Mouse (Mus musculus): ENCODE data around the gene Sptbn4. TPM values are rescaled to one million over a fixed set of nuclear protein-coding genes. Genes with fewer than 3 reads are reported as not detected.

Gene Sptbn4
- polyA plus RNA-seq, 1 experiment from 2014 or later, result 0.15 TPM

DNA sequence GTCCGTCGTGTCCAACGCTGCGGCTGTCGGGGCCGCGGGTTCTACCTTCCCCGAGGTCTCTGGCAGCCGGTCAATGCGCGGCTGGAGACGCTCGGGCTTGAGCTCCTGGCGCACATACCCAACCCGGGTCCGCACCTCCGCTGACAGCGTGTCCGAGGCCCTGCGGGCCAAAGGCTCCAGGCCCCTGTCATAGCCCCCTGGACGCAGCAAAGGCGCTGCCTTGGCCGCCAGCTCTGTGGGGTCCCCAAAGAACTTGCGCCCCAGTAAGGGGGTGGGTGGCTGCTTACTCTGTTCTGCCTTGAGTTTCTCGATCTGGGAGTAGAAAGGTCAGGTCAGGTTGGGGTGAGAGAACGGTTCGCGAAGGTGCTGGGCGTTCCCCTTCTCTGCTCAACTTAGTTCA is 83.1 kb downstream of the Sptbn4 start:
- Histone ChIP-seq H3K9me3 (ENCODE audit: control insufficient read depth, low read length) (no peaks in the 10 kb centered on the region), H3K4me1 (ENCODE audit: control insufficient read depth, insufficient read depth, low read length) (no peaks in the 10 kb centered on the region), H3K36me3 (ENCODE audit: control insufficient read depth, insufficient read depth, low read length) (no peaks in the 10 kb centered on the region), H3K9ac (ENCODE audit: low read length) (no peak overlapping the region), H3K4me2 (ENCODE audit: low read depth, severe bottlenecking) (no peak overlapping the region), H3K4me3 (ENCODE audit: low read depth, low read length) (no peak overlapping the region), H3K27me3 (ENCODE audit: control insufficient read depth, insufficient read depth, low read length) (peaks cover 67% of the 10 kb centered on the region), H3K27ac (replicated peaks; ENCODE audit: low read depth, low read length) (no peak overlapping the region)
- DNase-seq (ENCODE audit: low spot score) (no peak), ATAC-seq (ENCODE audit: insufficient number of reproducible peaks, low FRiP score, low TSS enrichment, low read depth) (no peak)
- 3% methylated on average over 29 of the region's 29 CpGs for WGBS

DNA sequence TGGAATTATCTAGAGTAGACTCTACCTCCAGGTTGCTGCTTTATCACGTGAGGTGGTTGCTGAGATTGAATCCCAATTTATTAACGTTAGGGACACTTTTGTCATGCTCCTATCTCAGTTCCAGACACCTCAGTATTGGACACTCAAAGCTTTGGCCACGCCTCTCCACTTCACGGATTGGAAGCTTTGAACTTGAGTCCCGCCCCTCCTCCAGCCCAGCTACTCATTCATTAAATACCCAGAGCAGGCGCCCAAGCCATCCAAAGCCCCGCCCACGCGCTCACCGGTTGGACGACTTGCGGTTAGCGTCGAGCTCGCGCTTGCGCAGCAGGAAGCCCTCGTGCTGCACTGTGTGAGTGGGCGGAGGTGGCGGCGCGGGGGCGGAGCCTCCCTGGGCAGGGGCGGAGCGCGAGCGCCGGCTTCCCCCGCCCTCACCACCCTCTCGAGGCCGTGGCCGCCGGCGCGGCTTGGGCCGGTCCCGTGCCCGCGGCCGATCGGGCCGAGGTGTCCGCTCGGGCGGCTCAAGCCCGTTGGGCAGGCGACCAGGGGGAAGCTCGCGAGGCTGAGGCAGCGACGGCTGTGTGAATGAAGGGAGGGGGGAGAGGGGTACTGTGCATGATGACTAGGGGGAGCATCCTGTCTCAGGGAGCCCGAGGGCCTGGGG is 86.1 kb downstream of the Sptbn4 start:
- DNase-seq (ENCODE audit: low spot score) (peak; percentile 99), ATAC-seq (ENCODE audit: insufficient number of reproducible peaks, low FRiP score, low TSS enrichment, low read depth) (peak; percentile 92)
- Histone ChIP-seq H3K27ac (replicated peaks; ENCODE audit: low read depth, low read length) (no peak overlapping the region), H3K4me3 (ENCODE audit: low read depth, low read length) (peak overlapping the region; percentile 41), H3K36me3 (ENCODE audit: control insufficient read depth, insufficient read depth, low read length) (no peaks in the 10 kb centered on the region), H3K4me1 (ENCODE audit: control insufficient read depth, insufficient read depth, low read length) (0 out of 2 replicates have a peak, but pooled peaks cover 2% of the 10 kb centered on the region), H3K27me3 (ENCODE audit: control insufficient read depth, insufficient read depth, low read length) (peaks cover 46% of the 10 kb centered on the region), H3K9me3 (ENCODE audit: control insufficient read depth, low read length) (no peaks in the 10 kb centered on the region), H3K4me2 (ENCODE audit: low read depth, severe bottlenecking) (peak overlapping the region; percentile 69), H3K9ac (ENCODE audit: low read length) (peak overlapping the region; percentile 55)
- WGBS, result under 1% methylated on average over 52 of the region's 52 CpGs

DNA sequence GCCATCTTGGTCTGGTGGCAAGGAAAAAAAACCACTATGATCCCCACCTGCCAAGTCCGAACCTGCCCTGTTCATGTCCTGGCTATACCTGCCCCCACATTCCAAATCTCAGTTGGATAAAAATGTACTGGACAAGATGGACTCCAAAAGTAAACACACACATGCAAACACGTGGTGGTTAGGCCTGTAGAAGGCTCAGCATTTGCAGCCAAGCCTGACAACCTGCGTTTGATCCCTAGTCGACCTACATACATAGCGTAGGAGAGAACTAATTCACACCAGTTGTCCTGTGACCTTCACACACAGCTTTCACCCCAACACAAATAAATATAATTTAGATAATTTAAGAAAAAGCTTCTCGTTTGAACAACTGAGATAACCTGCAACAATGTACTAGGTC is 86.7 kb downstream of the Sptbn4 start:
- 54% methylated on average over 6 of the region's 6 CpGs for WGBS
- DNase-seq (ENCODE audit: low spot score), result no peak
- Histone ChIP-seq H3K9me3 (ENCODE audit: control insufficient read depth, low read length) (no peaks in the 10 kb centered on the region), H3K9ac (ENCODE audit: low read length) (no peak overlapping the region), H3K27me3 (ENCODE audit: control insufficient read depth, insufficient read depth, low read length) (peaks cover 40% of the 10 kb centered on the region), H3K36me3 (ENCODE audit: control insufficient read depth, insufficient read depth, low read length) (no peaks in the 10 kb centered on the region), H3K27ac (replicated peaks; ENCODE audit: low read depth, low read length) (no peak overlapping the region), H3K4me2 (ENCODE audit: low read depth, severe bottlenecking) (peak overlapping the region; percentile 69; the same call in 1 of the 2 replicates), H3K4me3 (ENCODE audit: low read depth, low read length) (no peak overlapping the region), H3K4me1 (ENCODE audit: control insufficient read depth, insufficient read depth, low read length) (0 out of 2 replicates have a peak, but pooled peaks cover 5% of the 10 kb centered on the region)
- no peak for ATAC-seq (ENCODE audit: insufficient number of reproducible peaks, low FRiP score, low TSS enrichment, low read depth)

DNA sequence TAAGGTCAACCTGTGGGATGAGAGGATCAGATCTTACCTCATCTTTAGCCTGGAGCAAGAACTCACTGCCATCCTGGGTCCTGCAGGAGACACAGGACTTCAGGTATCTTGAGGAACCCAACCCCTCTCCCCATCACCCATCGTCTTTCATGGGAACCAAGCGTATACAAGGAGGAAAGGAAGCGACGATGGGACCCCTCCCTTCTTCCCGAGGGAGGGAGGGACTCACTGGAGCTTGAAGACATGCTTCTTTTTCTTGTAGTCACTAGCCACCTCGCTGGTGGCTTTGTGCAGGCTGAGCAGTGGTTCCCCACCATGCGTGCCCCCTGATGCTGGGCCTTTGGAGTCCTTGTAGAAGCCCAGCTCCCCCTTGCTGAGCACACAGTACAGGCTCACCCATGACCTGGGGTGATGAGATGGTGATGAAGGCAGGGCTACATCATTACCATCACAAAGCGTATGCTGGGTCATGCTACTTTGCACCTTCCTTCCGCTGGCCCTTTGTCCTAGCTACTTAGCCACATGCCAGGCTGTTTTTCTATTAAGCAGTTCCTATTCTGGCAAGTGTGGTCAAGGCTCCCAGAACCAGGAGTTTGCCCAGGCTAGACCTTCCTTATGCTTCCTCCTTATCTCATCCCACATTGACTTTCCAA is 87.7 kb downstream of the Sptbn4 start:
- DNase-seq (ENCODE audit: low spot score) (no peak), ATAC-seq (ENCODE audit: insufficient number of reproducible peaks, low FRiP score, low TSS enrichment, low read depth) (no peak)
- H3K36me3 ChIP-seq (ENCODE audit: control insufficient read depth, insufficient read depth, low read length), result no peaks in the 10 kb centered on the region
- no peak overlapping the region for H3K4me3 ChIP-seq (ENCODE audit: low read depth, low read length)
- no peaks in the 10 kb centered on the region for H3K9me3 ChIP-seq (ENCODE audit: control insufficient read depth, low read length)
- peaks cover 31% of the 10 kb centered on the region for H3K27me3 ChIP-seq (ENCODE audit: control insufficient read depth, insufficient read depth, low read length)
- no peak overlapping the region for H3K27ac ChIP-seq (replicated peaks; ENCODE audit: low read depth, low read length)
- 89% methylated on average over 9 of the region's 9 CpGs for WGBS
- H3K4me2 ChIP-seq (ENCODE audit: low read depth, severe bottlenecking), result no peak overlapping the region
- H3K4me1 ChIP-seq (ENCODE audit: control insufficient read depth, insufficient read depth, low read length), result 0 out of 2 replicates have a peak, but pooled peaks cover 5% of the 10 kb centered on the region
- H3K9ac ChIP-seq (ENCODE audit: low read length), result no peak overlapping the region

DNA sequence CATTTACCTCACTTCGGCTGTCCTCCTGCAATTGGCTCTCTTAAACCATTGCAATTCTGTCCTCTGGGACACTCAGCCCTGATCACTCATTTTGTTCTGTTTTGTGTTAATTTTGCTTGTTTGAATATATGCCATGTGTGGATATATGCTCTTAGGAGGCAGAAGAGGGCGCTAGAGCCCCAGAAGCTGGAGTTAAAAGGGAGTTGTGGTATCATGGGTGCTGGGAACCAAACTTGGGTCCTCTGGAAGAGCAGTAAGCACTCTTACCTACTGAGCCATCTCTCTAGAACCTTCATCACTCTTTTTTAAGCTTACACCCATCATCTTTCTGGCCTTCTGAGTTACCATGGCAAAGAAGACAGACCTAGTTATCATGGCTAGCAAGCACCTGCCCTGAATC is 88.3 kb downstream of the Sptbn4 start:
- Histone ChIP-seq H3K27ac (replicated peaks; ENCODE audit: low read depth, low read length) (no peak overlapping the region), H3K9ac (ENCODE audit: low read length) (no peak overlapping the region), H3K27me3 (ENCODE audit: control insufficient read depth, insufficient read depth, low read length) (peaks cover 24% of the 10 kb centered on the region), H3K4me1 (ENCODE audit: control insufficient read depth, insufficient read depth, low read length) (0 out of 2 replicates have a peak, but pooled peaks cover 7% of the 10 kb centered on the region), H3K4me3 (ENCODE audit: low read depth, low read length) (no peak overlapping the region), H3K36me3 (ENCODE audit: control insufficient read depth, insufficient read depth, low read length) (no peaks in the 10 kb centered on the region), H3K4me2 (ENCODE audit: low read depth, severe bottlenecking) (no peak overlapping the region), H3K9me3 (ENCODE audit: control insufficient read depth, low read length) (no peaks in the 10 kb centered on the region)
- no peak for ATAC-seq (ENCODE audit: insufficient number of reproducible peaks, low FRiP score, low TSS enrichment, low read depth)
- WGBS, result 78% methylated on average over 2 of the region's 2 CpGs
- DNase-seq (ENCODE audit: low spot score), result no peak

DNA sequence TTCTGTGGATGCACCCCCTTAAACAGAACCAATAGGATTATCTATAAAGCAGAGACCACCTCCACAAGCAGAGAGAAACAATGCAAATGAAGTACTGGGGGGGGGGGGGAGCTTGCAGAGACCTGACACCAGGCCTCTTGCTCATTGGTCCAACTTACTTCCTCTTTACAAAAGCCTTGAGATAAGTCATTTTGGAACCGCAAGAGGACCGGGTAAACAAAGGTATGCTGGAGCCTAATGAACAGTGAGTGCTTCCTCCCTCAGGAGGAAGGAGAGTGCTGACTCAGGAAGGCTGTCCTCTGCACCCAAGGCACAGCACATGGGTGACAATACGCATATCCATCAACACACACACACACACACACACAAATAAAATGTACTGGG is 89.9 kb downstream of the Sptbn4 start:
- Histone ChIP-seq H3K9ac (ENCODE audit: low read length) (no peak overlapping the region), H3K4me3 (ENCODE audit: low read depth, low read length) (no peak overlapping the region), H3K27me3 (ENCODE audit: control insufficient read depth, insufficient read depth, low read length) (peaks cover 13% of the 10 kb centered on the region), H3K4me1 (ENCODE audit: control insufficient read depth, insufficient read depth, low read length) (0 out of 2 replicates have a peak, but pooled peaks cover 7% of the 10 kb centered on the region), H3K9me3 (ENCODE audit: control insufficient read depth, low read length) (no peaks in the 10 kb centered on the region), H3K27ac (replicated peaks; ENCODE audit: low read depth, low read length) (no peak overlapping the region), H3K36me3 (ENCODE audit: control insufficient read depth, insufficient read depth, low read length) (no peaks in the 10 kb centered on the region; the same call in 1 of the 2 replicates), H3K4me2 (ENCODE audit: low read depth, severe bottlenecking) (no peak overlapping the region; the same call in 1 of the 2 replicates)
- WGBS, result 28% methylated on average over 3 of the region's 3 CpGs
- DNase-seq (ENCODE audit: low spot score) (no peak), ATAC-seq (ENCODE audit: insufficient number of reproducible peaks, low FRiP score, low TSS enrichment, low read depth) (no peak)

DNA sequence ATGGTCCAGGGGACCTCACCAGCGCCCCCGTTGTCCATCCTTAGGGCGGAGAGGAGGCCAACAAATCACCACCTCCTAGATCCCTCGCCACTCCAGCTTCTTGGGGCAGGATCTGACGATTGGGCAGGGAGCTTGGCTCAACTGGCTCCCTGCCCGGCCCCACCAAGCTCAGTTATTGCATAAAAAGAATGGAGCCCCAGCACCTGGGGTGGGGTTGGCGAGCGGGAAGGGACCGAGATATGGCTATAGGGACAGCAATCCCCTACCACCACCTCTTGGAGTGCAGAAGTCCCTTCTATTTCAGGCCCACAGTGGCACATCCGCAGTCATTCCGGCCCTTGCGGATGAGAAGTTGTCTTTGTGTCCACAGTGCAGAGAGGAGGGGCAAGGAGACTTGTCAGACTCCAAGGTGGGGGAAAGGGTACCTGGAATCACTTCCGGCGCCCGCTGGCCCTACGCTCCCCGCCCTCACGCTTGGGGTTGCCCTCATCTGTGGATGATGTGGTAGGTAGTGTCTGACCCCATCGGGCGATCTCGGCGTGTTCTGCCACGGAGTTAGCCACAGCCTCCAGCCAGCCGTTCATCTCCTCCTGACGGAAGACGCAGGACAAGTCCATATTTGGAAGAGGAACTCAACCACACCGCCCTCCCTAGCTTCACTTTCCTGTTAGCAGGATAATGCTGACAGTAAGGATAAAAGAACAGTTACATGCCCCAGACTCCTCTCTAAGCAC is 90.5 kb downstream of the Sptbn4 start, which contains the start of gene Gm20479:
TSS of gene Gm20479 (minus strand) at position 559 of the 734 bp plus-strand sequence.
- peak within 1 kb of the TSS; percentile 49 for H3K4me2 ChIP-seq (ENCODE audit: low read depth, severe bottlenecking)
- H3K4me1 ChIP-seq (ENCODE audit: control insufficient read depth, insufficient read depth, low read length), result 0 out of 2 replicates have a peak, but pooled peaks cover 7% of the 10 kb centered on the region
- no peak for DNase-seq (ENCODE audit: low spot score)
- WGBS, result 2% methylated on average over 27 of the region's 27 CpGs
- no peak for ATAC-seq (ENCODE audit: insufficient number of reproducible peaks, low FRiP score, low TSS enrichment, low read depth)
- H3K4me3 ChIP-seq (ENCODE audit: low read depth, low read length), result peak within 1 kb of the TSS; percentile 54
- 0 out of 2 replicates have a peak within 1 kb of the TSS, but pooled peaks have one; percentile 27 for H3K9ac ChIP-seq (ENCODE audit: low read length)
- no peaks in the 10 kb centered on the region for H3K9me3 ChIP-seq (ENCODE audit: control insufficient read depth, low read length)
- no peaks in the 10 kb centered on the region; the same call in 1 of the 2 replicates for H3K36me3 ChIP-seq (ENCODE audit: control insufficient read depth, insufficient read depth, low read length)
- H3K27ac ChIP-seq (replicated peaks; ENCODE audit: low read depth, low read length), result no peak within 1 kb of the TSS
- peaks cover 9% of the 10 kb centered on the region for H3K27me3 ChIP-seq (ENCODE audit: control insufficient read depth, insufficient read depth, low read length)

DNA sequence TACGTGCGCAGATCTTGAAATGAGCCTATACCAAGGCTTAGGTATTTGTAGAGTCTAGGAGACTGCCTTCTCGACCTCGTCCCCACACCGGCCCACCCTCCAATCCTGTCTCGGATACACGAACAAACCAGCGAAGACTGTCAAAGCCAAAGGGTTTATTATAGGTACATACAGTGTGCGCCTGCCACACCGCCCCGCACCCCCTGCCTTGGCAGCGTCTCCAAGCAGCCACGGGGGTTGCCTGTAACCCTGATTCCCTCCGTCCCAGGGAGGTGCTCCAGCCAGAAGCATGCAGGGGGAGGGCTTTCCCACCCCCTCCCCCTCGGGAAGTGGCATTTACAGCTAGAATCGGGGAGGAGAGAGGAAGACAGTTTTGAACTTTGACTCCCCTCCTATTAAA is 91.2 kb downstream of the Sptbn4 start:
- no peak for DNase-seq (ENCODE audit: low spot score)
- H3K4me3 ChIP-seq (ENCODE audit: low read depth, low read length), result peak overlapping the region; percentile 54
- 0 out of 2 replicates have a peak overlapping the region, but pooled peaks have one; percentile 27 for H3K9ac ChIP-seq (ENCODE audit: low read length)
- WGBS, result 2% methylated on average over 16 of the region's 16 CpGs
- ATAC-seq (ENCODE audit: insufficient number of reproducible peaks, low FRiP score, low TSS enrichment, low read depth), result peak; percentile 19; the same call in 1 of the 2 replicates
- no peaks in the 10 kb centered on the region for H3K9me3 ChIP-seq (ENCODE audit: control insufficient read depth, low read length)
- H3K4me2 ChIP-seq (ENCODE audit: low read depth, severe bottlenecking), result peak overlapping the region; percentile 49
- H3K36me3 ChIP-seq (ENCODE audit: control insufficient read depth, insufficient read depth, low read length), result no peaks in the 10 kb centered on the region; the same call in 1 of the 2 replicates
- peaks cover 9% of the 10 kb centered on the region for H3K27me3 ChIP-seq (ENCODE audit: control insufficient read depth, insufficient read depth, low read length)
- no peak overlapping the region for H3K27ac ChIP-seq (replicated peaks; ENCODE audit: low read depth, low read length)
- 0 out of 2 replicates have a peak, but pooled peaks cover 7% of the 10 kb centered on the region for H3K4me1 ChIP-seq (ENCODE audit: control insufficient read depth, insufficient read depth, low read length)

Data from limb, embryonic 11.5 days (tissue).